Mouse (Mus musculus): ENCODE measurements around the gene Stk10.

Gene Stk10

GRCm38 (mm10) chr11:32550102-32550501 is 17.0 kb downstream of the Stk10 start:
- DNase-seq (ENCODE audit: low spot score) = no peak

GRCm38 (mm10) chr11:32551056-32551455 is 18.0 kb downstream of the Stk10 start:
- no peak for DNase-seq (ENCODE audit: low spot score)

- DNase-seq (ENCODE audit: low spot score) = no peak
These were observed 18.6 kb downstream of the Stk10 start for GRCm38 (mm10) chr11:32551579-32552297.

GRCm38 (mm10) chr11:32552401-32553090 is 19.4 kb downstream of the Stk10 start:
- no peak for DNase-seq (ENCODE audit: low spot score)

- DNase-seq (ENCODE audit: low spot score) = no peak
These were observed 20.4 kb downstream of the Stk10 start for GRCm38 (mm10) chr11:32553311-32554140.

- DNase-seq (ENCODE audit: low spot score) = no peak
These were observed 21.3 kb downstream of the Stk10 start for GRCm38 (mm10) chr11:32554141-32555091.

GRCm38 (mm10) chr11:32555103-32555689 is 22.1 kb downstream of the Stk10 start:
- DNase-seq (ENCODE audit: low spot score) = no peak

- DNase-seq (ENCODE audit: low spot score) = no peak
These were observed 23.4 kb downstream of the Stk10 start for GRCm38 (mm10) chr11:32556333-32556990.

GRCm38 (mm10) chr11:32558026-32558425 is 24.9 kb downstream of the Stk10 start:
- no peak for DNase-seq (ENCODE audit: low spot score)

- DNase-seq (ENCODE audit: low spot score) = no peak
These were observed 25.6 kb downstream of the Stk10 start for GRCm38 (mm10) chr11:32558677-32559076.

- DNase-seq (ENCODE audit: low spot score) = no peak
These were observed 27.1 kb downstream of the Stk10 start for GRCm38 (mm10) chr11:32560015-32560770.

GRCm38 (mm10) chr11:32561465-32562355 is 28.6 kb downstream of the Stk10 start:
- no peak for DNase-seq (ENCODE audit: low spot score)

- DNase-seq (ENCODE audit: low spot score) = no peak
These were observed 29.6 kb downstream of the Stk10 start for GRCm38 (mm10) chr11:32562706-32563105.

GRCm38 (mm10) chr11:32563660-32564059 is 30.6 kb downstream of the Stk10 start:
- DNase-seq (ENCODE audit: low spot score) = no peak

- DNase-seq (ENCODE audit: low spot score) = no peak
These were observed 31.5 kb downstream of the Stk10 start for GRCm38 (mm10) chr11:32564629-32565028.

- DNase-seq (ENCODE audit: low spot score) = no peak
These were observed 32.0 kb downstream of the Stk10 start for GRCm38 (mm10) chr11:32565088-32565487.

- DNase-seq (ENCODE audit: low spot score) = no peak
These were observed 33.1 kb downstream of the Stk10 start for GRCm38 (mm10) chr11:32566184-32566583.

GRCm38 (mm10) chr11:32567000-32567855 is 34.1 kb downstream of the Stk10 start:
- DNase-seq (ENCODE audit: low spot score) = no peak
